Mouse (Mus musculus): ENCODE measurements at regions not wholly inside any gene's neighbourhood (a gene's known extent, or its start where the extent isn't known, plus 50 kb on each side); places are given as distances from the start of the nearest gene placed in this dataset.

- no peak for TF ChIP-seq CTCF (conservative IDR thresholded peaks at IDR 0.05; ENCODE audit: insufficient read depth, insufficient read length, low read depth, low read length)
- no peak for TF ChIP-seq POLR2A (IDR thresholded peaks at IDR 0.05; ENCODE audit: low read depth, low read length)
Measured at GRCm38 (mm10) chr17:7467638-7468037, 82.4 kb upstream of the Unc93a2 start.

All from kidney, adult 2 months (tissue).